In the genomic region with DNA sequence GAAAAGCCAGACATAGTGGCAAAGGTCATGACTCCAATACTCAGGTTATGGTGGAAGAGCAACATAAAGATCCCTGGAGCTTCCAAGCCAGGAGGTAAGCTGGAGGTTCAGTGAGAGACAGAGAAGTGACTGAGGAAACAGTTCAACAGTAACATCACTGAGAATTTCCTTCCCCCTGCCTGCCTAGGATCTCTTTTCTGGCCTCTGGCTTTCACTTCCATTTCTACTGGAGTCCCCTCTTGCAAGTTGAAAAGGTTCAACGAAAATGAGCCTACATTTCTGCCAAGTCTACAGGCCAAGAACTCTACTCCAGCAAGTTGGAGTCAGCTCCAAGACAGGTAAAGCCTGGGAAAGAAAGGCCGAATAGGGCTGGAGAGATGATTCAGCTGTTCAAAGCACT, we compare ENCODE assay signal across 31 mouse cellular contexts.
"Had no signal": no experiment of that assay in that cellular context is flagged by ENCODE, and none has a peak within 500 bp of the region (broad histone marks: within the 10 kb centered on the region; RNA-seq: fewer than 3 reads in every experiment).

No protein-coding gene starts in this region.

- H3K36me3 ChIP-seq: limb, embryonic 10.5 days; limb, embryonic 12.5 days; limb, embryonic 13.5 days; limb, embryonic 15.5 days; liver, embryonic 12.5 days; liver, embryonic 13.5 days; liver, embryonic 15.5 days; lung, embryonic 15.5 days; midbrain, embryonic 10.5 days; midbrain, embryonic 12.5 days; midbrain, embryonic 13.5 days; midbrain, embryonic 15.5 days; neural tube, embryonic 12.5 days had no signal

- H3K27ac ChIP-seq: left cerebral cortex, adult 2 months; limb, embryonic 10.5 days; limb, embryonic 12.5 days; limb, embryonic 13.5 days; limb, embryonic 15.5 days; liver, embryonic 12.5 days; liver, embryonic 13.5 days; liver, embryonic 14.5 days; liver, embryonic 15.5 days; lung, embryonic 15.5 days; macrophage; midbrain, embryonic 10.5 days; midbrain, embryonic 12.5 days; midbrain, embryonic 13.5 days; midbrain, embryonic 15.5 days; neural tube, embryonic 12.5 days had no signal

- DNase-seq: left cerebral cortex, postnatal 4 days; liver; liver, embryonic 13.5 days; liver, postnatal 0 days; lung, adult 18-20 months; lung, adult 2 months; lung, embryonic 14.5 days; lung, postnatal 10 days; lung, postnatal 14 days; lung, postnatal 36 days; lung, postnatal 4 days had no signal

- H3K4me1 ChIP-seq: liver, embryonic 15.5 days; neural tube, embryonic 12.5 days had no signal

- H3K4me2 ChIP-seq: limb, embryonic 12.5 days; limb, embryonic 13.5 days; limb, embryonic 15.5 days; liver, embryonic 11.5 days; liver, embryonic 12.5 days; liver, embryonic 13.5 days; liver, embryonic 15.5 days; lung, embryonic 14.5 days; lung, embryonic 15.5 days; midbrain, embryonic 12.5 days; midbrain, embryonic 13.5 days; midbrain, embryonic 15.5 days; neural tube, embryonic 12.5 days had no signal

- ATAC-seq: liver, embryonic 12.5 days; liver, postnatal 0 days; lung, postnatal 0 days; midbrain, embryonic 13.5 days; midbrain, embryonic 15.5 days; midbrain, embryonic 16.5 days had no signal

- H3K4me3 ChIP-seq: left cerebral cortex, adult 2 months; limb, embryonic 10.5 days; limb, embryonic 12.5 days; limb, embryonic 13.5 days; limb, embryonic 15.5 days; liver, embryonic 12.5 days; liver, embryonic 13.5 days; liver, embryonic 15.5 days; lung, embryonic 15.5 days; megakaryocyte, embryonic 14.5 days; midbrain, embryonic 10.5 days; midbrain, embryonic 12.5 days; midbrain, embryonic 13.5 days; midbrain, embryonic 15.5 days; myocyte; neural tube, embryonic 12.5 days had no signal

- H3K9ac ChIP-seq: limb, embryonic 12.5 days; limb, embryonic 13.5 days; limb, embryonic 15.5 days; liver, embryonic 12.5 days; liver, embryonic 13.5 days; liver, embryonic 14.5 days; liver, embryonic 15.5 days; liver, postnatal 0 days; lung, embryonic 14.5 days; lung, embryonic 15.5 days; midbrain, embryonic 12.5 days; midbrain, embryonic 13.5 days; midbrain, embryonic 15.5 days; neural tube, embryonic 12.5 days had no signal

- H3K9me3 ChIP-seq: limb, embryonic 10.5 days; limb, embryonic 12.5 days; limb, embryonic 13.5 days; limb, embryonic 15.5 days; liver, embryonic 12.5 days; liver, embryonic 13.5 days; liver, embryonic 15.5 days; lung, embryonic 15.5 days; midbrain, embryonic 10.5 days; midbrain, embryonic 12.5 days; midbrain, embryonic 13.5 days; midbrain, embryonic 15.5 days; neural tube, embryonic 12.5 days had no signal

- H3K27me3 ChIP-seq: limb, embryonic 12.5 days; limb, embryonic 15.5 days; liver, embryonic 12.5 days; liver, embryonic 13.5 days; lung, embryonic 15.5 days; megakaryocyte, embryonic 14.5 days; midbrain, embryonic 13.5 days; midbrain, embryonic 15.5 days; neural tube, embryonic 12.5 days had no signal
